Mouse (Mus musculus): ENCODE data around the gene Lck. TPM values are rescaled to one million over a fixed set of nuclear protein-coding genes. Genes with fewer than 3 reads are reported as not detected.

Lck gene
- polyA plus RNA-seq, 1 experiment from 2014 or later, result 5.5 TPM

GRCm38 (mm10) chr4:129568366-129568765 lies 5.1 kb downstream of the Lck start:
- WGBS, result 83% methylated on average over 7 of the region's 7 CpGs
- no peak for ATAC-seq (replicated peaks; ENCODE audit: low FRiP score)

GRCm38 (mm10) chr4:129565139-129565538 lies 8.3 kb downstream of the Lck start:
- H3K9ac ChIP-seq (ENCODE audit: low read depth, low read length), result no peak overlapping the region
- no peaks in the 10 kb centered on the region for H3K27me3 ChIP-seq (replicated peaks; ENCODE audit: control insufficient read depth, insufficient read depth, low read length)
- H3K27ac ChIP-seq (ENCODE audit: low read depth, low read length), result no peak overlapping the region
- no peaks in the 10 kb centered on the region for H3K36me3 ChIP-seq (ENCODE audit: control insufficient read depth, insufficient read depth, low read length)
- no peak overlapping the region for H3K4me2 ChIP-seq
- H3K4me3 ChIP-seq (ENCODE audit: low read depth, low read length), result no peak overlapping the region
- no peaks in the 10 kb centered on the region for H3K9me3 ChIP-seq (ENCODE audit: control insufficient read depth, low read length)
- ATAC-seq (replicated peaks; ENCODE audit: low FRiP score) (no peak), DNase-seq (ENCODE audit: low spot score) (no peak)
- 79% methylated on average over 6 of the region's 6 CpGs for WGBS
- H3K4me1 ChIP-seq (replicated peaks; ENCODE audit: control insufficient read depth, insufficient read depth, low read length), result peaks cover 7% of the 10 kb centered on the region

More at GRCm38 (mm10) chr4:129568366-129568765, 5.1 kb downstream of the Lck start:
- Histone ChIP-seq H3K27me3 (replicated peaks; ENCODE audit: control insufficient read depth, insufficient read depth, low read length) (no peaks in the 10 kb centered on the region), H3K27ac (ENCODE audit: low read depth, low read length) (no peak overlapping the region), H3K4me1 (replicated peaks; ENCODE audit: control insufficient read depth, insufficient read depth, low read length) (peaks cover 3% of the 10 kb centered on the region), H3K9ac (ENCODE audit: low read depth, low read length) (no peak overlapping the region), H3K36me3 (ENCODE audit: control insufficient read depth, insufficient read depth, low read length) (no peaks in the 10 kb centered on the region), H3K4me2 (no peak overlapping the region), H3K9me3 (ENCODE audit: control insufficient read depth, low read length) (no peaks in the 10 kb centered on the region), H3K4me3 (ENCODE audit: low read depth, low read length) (no peak overlapping the region)
- DNase-seq (ENCODE audit: low spot score), result no peak

- H3K27ac ChIP-seq (ENCODE audit: low read depth, low read length), result no peak overlapping the region
- WGBS, result 67% methylated on average over 8 of the region's 8 CpGs
- H3K9ac ChIP-seq (ENCODE audit: low read depth, low read length), result no peak overlapping the region
- H3K4me1 ChIP-seq (replicated peaks; ENCODE audit: control insufficient read depth, insufficient read depth, low read length), result peaks cover 7% of the 10 kb centered on the region
- no peaks in the 10 kb centered on the region for H3K9me3 ChIP-seq (ENCODE audit: control insufficient read depth, low read length)
- H3K4me3 ChIP-seq (ENCODE audit: low read depth, low read length), result no peak overlapping the region
- no peak for DNase-seq (ENCODE audit: low spot score)
- H3K36me3 ChIP-seq (ENCODE audit: control insufficient read depth, insufficient read depth, low read length), result no peaks in the 10 kb centered on the region
- no peak overlapping the region for H3K4me2 ChIP-seq
- H3K27me3 ChIP-seq (replicated peaks; ENCODE audit: control insufficient read depth, insufficient read depth, low read length), result no peaks in the 10 kb centered on the region
- no peak for ATAC-seq (replicated peaks; ENCODE audit: low FRiP score)
Observed at GRCm38 (mm10) chr4:129563718-129564117, 9.7 kb downstream of the Lck start.

GRCm38 (mm10) chr4:129561184-129561583 lies 12.3 kb downstream of the Lck start:
- H3K4me2 ChIP-seq, result no peak overlapping the region
- ATAC-seq (replicated peaks; ENCODE audit: low FRiP score) (no peak), DNase-seq (ENCODE audit: low spot score) (no peak)
- H3K36me3 ChIP-seq (ENCODE audit: control insufficient read depth, insufficient read depth, low read length), result no peaks in the 10 kb centered on the region
- no peak overlapping the region for H3K9ac ChIP-seq (ENCODE audit: low read depth, low read length)
- 69% methylated on average over 5 of the region's 5 CpGs for WGBS
- H3K4me3 ChIP-seq (ENCODE audit: low read depth, low read length), result no peak overlapping the region
- H3K27me3 ChIP-seq (replicated peaks; ENCODE audit: control insufficient read depth, insufficient read depth, low read length), result no peaks in the 10 kb centered on the region
- no peaks in the 10 kb centered on the region for H3K9me3 ChIP-seq (ENCODE audit: control insufficient read depth, low read length)
- H3K27ac ChIP-seq (ENCODE audit: low read depth, low read length), result no peak overlapping the region
- peaks cover 18% of the 10 kb centered on the region for H3K4me1 ChIP-seq (replicated peaks; ENCODE audit: control insufficient read depth, insufficient read depth, low read length)

GRCm38 (mm10) chr4:129558321-129558955 lies 15.0 kb downstream of the Lck start:
- H3K27me3 ChIP-seq (replicated peaks; ENCODE audit: control insufficient read depth, insufficient read depth, low read length), result 0 out of 2 replicates have a peak, but pooled peaks cover 3% of the 10 kb centered on the region
- no peak overlapping the region for H3K4me3 ChIP-seq (ENCODE audit: low read depth, low read length)
- H3K27ac ChIP-seq (ENCODE audit: low read depth, low read length), result no peak overlapping the region
- H3K4me2 ChIP-seq, result no peak overlapping the region
- DNase-seq (ENCODE audit: low spot score), result no peak
- no peak for ATAC-seq (replicated peaks; ENCODE audit: low FRiP score)
- no peaks in the 10 kb centered on the region for H3K9me3 ChIP-seq (ENCODE audit: control insufficient read depth, low read length)
- H3K4me1 ChIP-seq (replicated peaks; ENCODE audit: control insufficient read depth, insufficient read depth, low read length), result peaks cover 19% of the 10 kb centered on the region
- no peaks in the 10 kb centered on the region for H3K36me3 ChIP-seq (ENCODE audit: control insufficient read depth, insufficient read depth, low read length)
- 77% methylated on average over 12 of the region's 12 CpGs for WGBS
- no peak overlapping the region for H3K9ac ChIP-seq (ENCODE audit: low read depth, low read length)

GRCm38 (mm10) chr4:129557256-129557808 lies 16.1 kb downstream of the Lck start:
- Histone ChIP-seq H3K27me3 (replicated peaks; ENCODE audit: control insufficient read depth, insufficient read depth, low read length) (0 out of 2 replicates have a peak, but pooled peaks cover 3% of the 10 kb centered on the region), H3K27ac (ENCODE audit: low read depth, low read length) (peak overlapping the region; percentile 64), H3K4me2 (peak overlapping the region; percentile 78), H3K4me1 (replicated peaks; ENCODE audit: control insufficient read depth, insufficient read depth, low read length) (peaks cover 16% of the 10 kb centered on the region), H3K9ac (ENCODE audit: low read depth, low read length) (peak overlapping the region; percentile 37), H3K36me3 (ENCODE audit: control insufficient read depth, insufficient read depth, low read length) (no peaks in the 10 kb centered on the region), H3K9me3 (ENCODE audit: control insufficient read depth, low read length) (no peaks in the 10 kb centered on the region), H3K4me3 (ENCODE audit: low read depth, low read length) (peak overlapping the region; percentile 39)
- ATAC-seq (replicated peaks; ENCODE audit: low FRiP score), result peak; percentile 82
- WGBS, result 60% methylated on average over 9 of the region's 9 CpGs
- no peak for DNase-seq (ENCODE audit: low spot score)

GRCm38 (mm10) chr4:129556532-129557223 lies 16.8 kb downstream of the Lck start:
- peak overlapping the region; percentile 37 for H3K9ac ChIP-seq (ENCODE audit: low read depth, low read length)
- peak overlapping the region; percentile 78 for H3K4me2 ChIP-seq
- no peaks in the 10 kb centered on the region for H3K36me3 ChIP-seq (ENCODE audit: control insufficient read depth, insufficient read depth, low read length)
- 0 out of 2 replicates have a peak, but pooled peaks cover 3% of the 10 kb centered on the region for H3K27me3 ChIP-seq (replicated peaks; ENCODE audit: control insufficient read depth, insufficient read depth, low read length)
- DNase-seq (ENCODE audit: low spot score) (peak; percentile 90), ATAC-seq (replicated peaks; ENCODE audit: low FRiP score) (peak; percentile 75)
- H3K9me3 ChIP-seq (ENCODE audit: control insufficient read depth, low read length), result no peaks in the 10 kb centered on the region
- peak overlapping the region; percentile 64 for H3K27ac ChIP-seq (ENCODE audit: low read depth, low read length)
- peak overlapping the region; percentile 39 for H3K4me3 ChIP-seq (ENCODE audit: low read depth, low read length)
- 9% methylated on average over 32 of the region's 33 CpGs for WGBS
- peaks cover 16% of the 10 kb centered on the region for H3K4me1 ChIP-seq (replicated peaks; ENCODE audit: control insufficient read depth, insufficient read depth, low read length)

GRCm38 (mm10) chr4:129555862-129556531 lies 17.4 kb downstream of the Lck start:
- Histone ChIP-seq H3K27ac (ENCODE audit: low read depth, low read length) (no peak overlapping the region), H3K36me3 (ENCODE audit: control insufficient read depth, insufficient read depth, low read length) (no peaks in the 10 kb centered on the region), H3K4me3 (ENCODE audit: low read depth, low read length) (peak overlapping the region; percentile 39), H3K4me1 (replicated peaks; ENCODE audit: control insufficient read depth, insufficient read depth, low read length) (peaks cover 14% of the 10 kb centered on the region), H3K9ac (ENCODE audit: low read depth, low read length) (peak overlapping the region; percentile 0), H3K9me3 (ENCODE audit: control insufficient read depth, low read length) (no peaks in the 10 kb centered on the region), H3K27me3 (replicated peaks; ENCODE audit: control insufficient read depth, insufficient read depth, low read length) (0 out of 2 replicates have a peak, but pooled peaks cover 3% of the 10 kb centered on the region), H3K4me2 (peak overlapping the region; percentile 78)
- no peak for DNase-seq (ENCODE audit: low spot score)
- WGBS, result under 1% methylated on average over 24 of the region's 24 CpGs
- ATAC-seq (replicated peaks; ENCODE audit: low FRiP score), result peak; percentile 28; the same call in 1 of the 2 replicates

Data from liver, embryonic 11.5 days (tissue).